Mouse (Mus musculus): Measurements from ENCODE around the gene Mcat. TPM values are rescaled to one million over a fixed set of nuclear protein-coding genes. Genes with fewer than 3 reads are reported as not detected.
"Not testable (repeated sequence)": the region's sequence is repeated elsewhere in the genome, so short reads cannot be mapped to it uniquely, and the experiment has no call there.

Gene Mcat
- polyA plus RNA-seq, 1 experiment from 2014 or later = 6.9 TPM

GRCm38 (mm10) chr15:83523196-83523595 lies 40.4 kb downstream of the Mcat start:
- Histone ChIP-seq H3K79me2 (ENCODE audit: inconsistent target) (no peaks in the 10 kb centered on the region), H3K27ac (no peak overlapping the region), H3K4me3 (ENCODE audit: inconsistent target) (no peak overlapping the region), H3K36me3 (ENCODE audit: inconsistent target) (no peaks in the 10 kb centered on the region)
- WGBS (ENCODE audit: missing documents) = 80% methylated on average over 7 of the region's 7 CpGs

- H3K79me2 ChIP-seq (ENCODE audit: inconsistent target) = no peaks in the 10 kb centered on the region
- 78% methylated on average over 6 of the region's 6 CpGs for whole genome bisulfite sequencing (ENCODE audit: missing documents)
- H3K4me3 ChIP-seq (ENCODE audit: inconsistent target) = no peak overlapping the region
- H3K36me3 ChIP-seq (ENCODE audit: inconsistent target) = no peaks in the 10 kb centered on the region
- no peak overlapping the region for H3K27ac ChIP-seq
Measured at GRCm38 (mm10) chr15:83520861-83521382, 42.7 kb downstream of the Mcat start.

GRCm38 (mm10) chr15:83518215-83519048 lies 45.2 kb downstream of the Mcat start:
- 49% methylated on average over 20 of the region's 20 CpGs for WGBS (ENCODE audit: missing documents)
- Histone ChIP-seq H3K27ac (no peak overlapping the region), H3K4me3 (ENCODE audit: inconsistent target) (no peak overlapping the region), H3K36me3 (ENCODE audit: inconsistent target) (no peaks in the 10 kb centered on the region), H3K79me2 (ENCODE audit: inconsistent target) (no peaks in the 10 kb centered on the region)

GRCm38 (mm10) chr15:83515018-83515417 lies 48.6 kb downstream of the Mcat start:
- Histone ChIP-seq H3K4me3 (ENCODE audit: inconsistent target) (no peak overlapping the region), H3K27ac (no peak overlapping the region), H3K36me3 (ENCODE audit: inconsistent target) (no peaks in the 10 kb centered on the region), H3K79me2 (ENCODE audit: inconsistent target) (no peaks in the 10 kb centered on the region)
- 75% methylated on average over 5 of the region's 5 CpGs for WGBS (ENCODE audit: missing documents)

GRCm38 (mm10) chr15:83512489-83513281 lies 50.9 kb downstream of the Mcat start:
- WGBS (ENCODE audit: missing documents) = 72% methylated on average over 13 of the region's 13 CpGs
- Histone ChIP-seq H3K36me3 (ENCODE audit: inconsistent target) (no peaks in the 10 kb centered on the region), H3K79me2 (ENCODE audit: inconsistent target) (no peaks in the 10 kb centered on the region), H3K4me3 (ENCODE audit: inconsistent target) (no peak overlapping the region), H3K27ac (no peak overlapping the region)

- H3K4me3 ChIP-seq (ENCODE audit: inconsistent target) = peak within 1 kb of the TSS; percentile 59
- H3K27ac ChIP-seq = 0 out of 2 replicates have a peak within 1 kb of the TSS, but pooled peaks have one; percentile 19
- no peaks in the 10 kb centered on the region for H3K36me3 ChIP-seq (ENCODE audit: inconsistent target)
- no peaks in the 10 kb centered on the region for H3K79me2 ChIP-seq (ENCODE audit: inconsistent target)
- 10% methylated on average over 41 of the region's 41 CpGs for WGBS (ENCODE audit: missing documents)
Measured at GRCm38 (mm10) chr15:83510805-83511405, 52.7 kb downstream of the Mcat start, which contains the start of gene Ttll1. TSS of gene Ttll1 (minus strand) at chr15:83510893.

GRCm38 (mm10) chr15:83509950-83510804 lies 53.4 kb downstream of the Mcat start:
- Histone ChIP-seq H3K4me3 (ENCODE audit: inconsistent target) (peak overlapping the region; percentile 59), H3K36me3 (ENCODE audit: inconsistent target) (no peaks in the 10 kb centered on the region), H3K79me2 (ENCODE audit: inconsistent target) (no peaks in the 10 kb centered on the region), H3K27ac (0 out of 2 replicates have a peak overlapping the region, but pooled peaks have one; percentile 19)
- 24% methylated on average over 15 of the region's 17 CpGs for WGBS (ENCODE audit: missing documents)

- not testable (repeated sequence) for H3K79me2 ChIP-seq (ENCODE audit: inconsistent target)
- 94% methylated on average over 5 of the region's 6 CpGs for WGBS (ENCODE audit: missing documents)
Measured at GRCm38 (mm10) chr15:83501483-83501882, 62.1 kb downstream of the Mcat start.

GRCm38 (mm10) chr15:83500352-83500751 lies 63.2 kb downstream of the Mcat start:
- H3K79me2 ChIP-seq (ENCODE audit: inconsistent target) = no peaks in the 10 kb centered on the region
- H3K4me3 ChIP-seq (ENCODE audit: inconsistent target) = no peak overlapping the region
- no peak overlapping the region for H3K27ac ChIP-seq
- whole genome bisulfite sequencing (ENCODE audit: missing documents) = 85% methylated on average over 3 of the region's 3 CpGs
- no peaks in the 10 kb centered on the region for H3K36me3 ChIP-seq (ENCODE audit: inconsistent target)

More at GRCm38 (mm10) chr15:83501483-83501882, 62.1 kb downstream of the Mcat start:
- H3K4me3 ChIP-seq (ENCODE audit: inconsistent target); H3K36me3 ChIP-seq (ENCODE audit: inconsistent target); H3K27ac ChIP-seq: not testable (repeated sequence)

- no peaks in the 10 kb centered on the region for H3K36me3 ChIP-seq (ENCODE audit: inconsistent target)
Measured at GRCm38 (mm10) chr15:83499211-83499755, 64.3 kb downstream of the Mcat start.

GRCm38 (mm10) chr15:83497299-83497698 lies 66.3 kb downstream of the Mcat start:
- Histone ChIP-seq H3K4me3 (ENCODE audit: inconsistent target) (no peak overlapping the region), H3K79me2 (ENCODE audit: inconsistent target) (no peaks in the 10 kb centered on the region), H3K36me3 (ENCODE audit: inconsistent target) (no peaks in the 10 kb centered on the region), H3K27ac (no peak overlapping the region)
- 91% methylated on average over 6 of the region's 6 CpGs for WGBS (ENCODE audit: missing documents)

More at GRCm38 (mm10) chr15:83499211-83499755, 64.3 kb downstream of the Mcat start:
- Histone ChIP-seq H3K79me2 (ENCODE audit: inconsistent target) (no peaks in the 10 kb centered on the region), H3K27ac (no peak overlapping the region), H3K4me3 (ENCODE audit: inconsistent target) (no peak overlapping the region)
- WGBS (ENCODE audit: missing documents) = 80% methylated on average over 10 of the region's 10 CpGs

Measured in macrophage (primary cell).